Mouse (Mus musculus): ENCODE results near the gene Plagl2.

GRCm38 (mm10) chr2:153241250-153242014, at the start of gene Plagl2, which contains the start of gene Pofut1:
- TF ChIP-seq CTCF (IDR thresholded peaks at IDR 0.05; ENCODE audit: low read depth, low read length) (peak; percentile 44), POLR2A (IDR thresholded peaks at IDR 0.05; ENCODE audit: extremely low read depth, insufficient read depth, low read length) (peak; percentile 41; the same call in 1 of the 2 replicates)

Measured in liver, adult 2 months (tissue).